Mouse (Mus musculus) Patski (cell line): ENCODE data around the gene Ubap2. TPM values are rescaled to one million over a fixed set of nuclear protein-coding genes. Genes with fewer than 3 reads are reported as not detected.

Experiments
- ATAC-seq: fragments of 100-300 bp; one replicate; pipeline ENCODE4 v1.8.0; 2021
- CTCF ChIA-PET: fragments of 350-600 bp; sonication (Branson Sonifier 250); formaldehyde crosslinking; loops from one replicate; lab custom pipeline; 2022; ENCODE audit warnings: inconsistent platforms; lab: Charles Lee
- POLR2A ChIA-PET: fragments of 350-600 bp; sonication (Branson Sonifier 250); formaldehyde crosslinking; loops from one replicate; lab custom pipeline; 2022; ENCODE audit warnings: antibody characterized with exemption, inconsistent platforms; lab: Charles Lee
- DNase-seq: peaks from one replicate; pipeline ENCODE4 v3.0.0-alpha.2; 2011; ENCODE audit warnings: low read depth, low spot score
- H3K27me3 ChIP-seq: fragments of 371-371 bp; one replicate; pipeline ENCODE4 v1.5.1; 2021
- CTCF ChIP-seq: fragments of 100-300 bp; IDR thresholded peaks from one replicate; pipeline ENCODE4 v1.5.1; 2021
- in situ Hi-C: fragments of 300-500 bp; cut with MboI; formaldehyde crosslinking; loops from 3 replicates; pipeline ENCODE4 v1.11.1; 2018; ENCODE audit warnings: low pct_unique_long_range_greater_than_20kb, mixed read lengths
- polyA plus RNA-seq: library from polyadenylated mRNA; unstranded; gene quantifications from one replicate; pipeline ENCODE4 v1.2.3, GENCODE M21; 2021

Ubap2 gene
- polyA plus RNA-seq, 1 experiment from 2014 or later = 54.1 TPM

- ATAC-seq (no peak), DNase-seq (no peak)
- POLR2A ChIA-PET = interaction anchor here (1.7 kb wide), 1 partner anchor 18 kb away, joined by 4 read pairs; no protein-coding TSS in a partner anchor
- no peak for TF ChIP-seq CTCF
- CTCF ChIA-PET = interaction anchor here (1.6 kb wide), 1 partner anchor 10 kb away, joined by 10 read pairs; no protein-coding TSS in a partner anchor
- no peaks in the 10 kb centered on the region for H3K27me3 ChIP-seq
- in situ Hi-C loops = no loop called here
These were observed 8.6 kb downstream of the Ubap2 start for GRCm38 (mm10) chr4:41266350-41266749.

GRCm38 (mm10) chr4:41260691-41261090, 14.3 kb downstream of the Ubap2 start:
- H3K27me3 ChIP-seq = no peaks in the 10 kb centered on the region
- ChIA-PET POLR2A (no interaction called here), CTCF (no interaction called here)
- DNase-seq (no peak), ATAC-seq (no peak)
- in situ Hi-C loops = no loop called here
- TF ChIP-seq CTCF = no peak

- no peak for DNase-seq
- no peak for TF ChIP-seq CTCF
- no peak for ATAC-seq
- H3K27me3 ChIP-seq = no peaks in the 10 kb centered on the region
- in situ Hi-C loops = no loop called here
- ChIA-PET POLR2A (interaction anchor here (0.6 kb wide), 1 partner anchor 529 kb away, joined by 5 read pairs; no protein-coding TSS in a partner anchor), CTCF (no interaction called here)
These were observed 15.9 kb downstream of the Ubap2 start for GRCm38 (mm10) chr4:41259019-41259418.

- DNase-seq = no peak
These were observed 17.2 kb downstream of the Ubap2 start for GRCm38 (mm10) chr4:41257752-41258151.

GRCm38 (mm10) chr4:41255564-41256210, 19.3 kb downstream of the Ubap2 start:
- in situ Hi-C loops = no loop called here
- DNase-seq (no peak), ATAC-seq (no peak)
- ChIA-PET POLR2A (no interaction called here), CTCF (interaction anchor here (1.0 to 1.2 kb wide), 6 partner anchors 10 to 89 kb away, joined by 3 to 10 read pairs (median 3); no protein-coding TSS in a partner anchor)
- H3K27me3 ChIP-seq = no peaks in the 10 kb centered on the region
- no peak for TF ChIP-seq CTCF

More at GRCm38 (mm10) chr4:41257752-41258151, 17.2 kb downstream of the Ubap2 start:
- ChIA-PET POLR2A (interaction anchor here (0.6 kb wide), 1 partner anchor 8 kb away, joined by 4 read pairs; no protein-coding TSS in a partner anchor), CTCF (no interaction called here)
- in situ Hi-C loops = no loop called here
- ATAC-seq = no peak
- TF ChIP-seq CTCF = no peak
- H3K27me3 ChIP-seq = no peaks in the 10 kb centered on the region

GRCm38 (mm10) chr4:41253756-41254155, 21.2 kb downstream of the Ubap2 start:
- no peak for DNase-seq
- ATAC-seq = no peak

GRCm38 (mm10) chr4:41245408-41245807, 29.5 kb downstream of the Ubap2 start:
- TF ChIP-seq CTCF = peak; percentile 53
- H3K27me3 ChIP-seq = no peaks in the 10 kb centered on the region
- no peak for DNase-seq
- no peak for ATAC-seq
- ChIA-PET POLR2A (no interaction called here), CTCF (no interaction called here)
- in situ Hi-C loops = no loop called here

More at GRCm38 (mm10) chr4:41253756-41254155, 21.2 kb downstream of the Ubap2 start:
- no peaks in the 10 kb centered on the region for H3K27me3 ChIP-seq
- ChIA-PET CTCF (interaction anchor here (1.1 to 1.2 kb wide), 4 partner anchors 14 to 204 kb away, joined by 3 read pairs; no protein-coding TSS in a partner anchor), POLR2A (no interaction called here)
- no peak for TF ChIP-seq CTCF
- in situ Hi-C loops = no loop called here

- POLR2A ChIA-PET = no interaction called here
- TF ChIP-seq CTCF = no peak
- DNase-seq (no peak), ATAC-seq (no peak)
- in situ Hi-C loops = no loop called here
- CTCF ChIA-PET = interaction anchor here (0.9 kb wide), 1 partner anchor 75 kb away, joined by 3 read pairs; no protein-coding TSS in a partner anchor
- H3K27me3 ChIP-seq = no peaks in the 10 kb centered on the region
These were observed 34.0 kb downstream of the Ubap2 start for GRCm38 (mm10) chr4:41240916-41241315.

GRCm38 (mm10) chr4:41235621-41236020, 39.3 kb downstream of the Ubap2 start:
- in situ Hi-C loops = no loop called here
- H3K27me3 ChIP-seq = no peaks in the 10 kb centered on the region
- CTCF ChIA-PET = no interaction called here
- POLR2A ChIA-PET = no interaction called here
- DNase-seq = no peak
- no peak for TF ChIP-seq CTCF
- ATAC-seq = no peak

- DNase-seq (no peak), ATAC-seq (no peak)
- in situ Hi-C loops = no loop called here
- POLR2A ChIA-PET = no interaction called here
- TF ChIP-seq CTCF = peak; percentile 74
- CTCF ChIA-PET = interaction anchor here (0.8 to 2.2 kb wide), 12 partner anchors 9 to 175 kb away, joined by 3 to 9 read pairs (median 4); no protein-coding TSS in a partner anchor
- H3K27me3 ChIP-seq = no peaks in the 10 kb centered on the region
These were observed 48.6 kb downstream of the Ubap2 start for GRCm38 (mm10) chr4:41226351-41226750.

GRCm38 (mm10) chr4:41225412-41225811, 49.5 kb downstream of the Ubap2 start:
- no peaks in the 10 kb centered on the region for H3K27me3 ChIP-seq
- DNase-seq (no peak), ATAC-seq (no peak)
- CTCF ChIA-PET = interaction anchor here (0.8 to 2.2 kb wide), 9 partner anchors 9 to 96 kb away, joined by 3 to 9 read pairs (median 4); no protein-coding TSS in a partner anchor
- POLR2A ChIA-PET = interaction anchor here (0.5 kb wide), 1 partner anchor 171 kb away, joined by 3 read pairs; no protein-coding TSS in a partner anchor
- peak; percentile 32 for TF ChIP-seq CTCF
- in situ Hi-C loops = no loop called here
